Mouse (Mus musculus) left cerebral cortex, adult 11 months (tissue): ENCODE measurements around the gene Ascl4.

Experiments used
- DNase-seq: peaks from one replicate; pipeline ENCODE4 v3.0.0; 2022; ENCODE audit warnings: low spot score

Ascl4 gene

DNA sequence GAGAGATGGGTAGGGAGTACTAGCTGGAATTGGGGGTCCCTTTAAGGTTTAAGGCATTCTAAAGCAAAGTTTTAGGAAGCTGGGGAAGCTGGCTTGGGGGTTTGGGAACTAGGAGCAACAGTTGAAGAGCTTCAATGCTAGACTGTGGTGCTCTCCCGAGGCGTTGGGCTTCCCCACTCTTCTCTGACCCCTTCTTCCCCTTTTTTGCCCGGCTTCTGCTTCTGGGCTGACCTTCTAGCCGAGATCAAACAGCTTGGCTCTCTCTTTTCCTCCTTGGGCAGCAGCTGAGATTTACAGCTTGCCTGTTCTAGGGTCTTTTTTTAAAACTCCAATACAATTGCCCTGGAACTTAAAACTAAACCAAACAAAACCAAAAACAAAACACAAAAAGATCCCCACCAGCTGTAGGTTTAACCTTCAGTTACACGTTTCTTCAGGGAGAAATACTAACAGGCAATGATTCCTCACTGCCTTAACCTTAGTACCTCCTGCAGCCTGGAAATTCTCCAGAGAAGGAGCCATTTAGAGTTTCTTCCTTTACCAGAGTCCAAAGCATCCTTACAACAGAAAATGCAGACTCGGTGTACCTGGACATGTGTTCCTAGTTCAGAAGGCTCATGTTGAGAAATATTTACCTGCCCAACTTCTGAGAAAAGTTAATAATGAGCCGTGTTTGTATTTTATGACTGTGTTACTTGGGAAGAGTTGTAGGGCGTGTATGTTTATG, 42.6 kb downstream of the Ascl4 start:
- DNase-seq = no peak

DNA sequence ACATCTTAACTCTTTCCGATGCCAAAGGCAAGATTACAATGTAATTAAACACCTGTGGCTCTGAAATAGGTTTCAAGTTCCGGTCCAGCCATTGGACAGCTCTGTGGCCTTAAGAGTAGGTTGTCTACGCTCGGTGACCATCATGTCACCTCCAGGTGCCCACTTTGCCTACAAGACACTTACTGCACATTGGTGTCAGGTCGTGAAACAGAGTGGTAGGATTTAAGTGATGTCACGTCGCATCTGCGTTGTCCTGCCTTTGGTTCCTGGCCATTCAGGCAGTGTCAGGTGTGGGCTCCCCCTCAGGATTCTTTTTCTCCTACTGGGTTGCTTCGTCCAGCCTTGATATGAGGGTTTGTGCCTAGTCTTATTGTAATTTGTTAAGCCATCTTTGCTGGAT, 44.3 kb downstream of the Ascl4 start:
- DNase-seq = no peak

DNA sequence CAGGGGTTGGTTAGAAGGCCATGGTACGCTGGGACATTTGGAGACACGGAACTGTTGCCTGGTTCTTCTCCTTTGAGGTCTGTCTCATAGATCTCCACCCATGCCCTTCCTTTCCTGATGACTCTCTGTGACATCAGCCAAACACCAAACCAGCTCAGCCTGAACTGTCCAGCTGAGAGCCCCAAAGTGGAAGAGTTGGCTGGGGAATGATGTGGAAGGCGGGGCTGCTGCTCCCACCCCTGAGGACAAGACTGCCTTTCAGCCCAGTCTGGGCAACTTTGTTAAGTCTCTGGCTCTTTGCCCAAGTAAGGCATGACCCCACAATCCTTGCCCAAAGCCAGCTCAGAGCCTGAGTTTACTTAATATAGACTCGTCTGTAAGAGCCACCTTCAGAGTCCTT, 45.4 kb downstream of the Ascl4 start:
- DNase-seq = peak; percentile 30

DNA sequence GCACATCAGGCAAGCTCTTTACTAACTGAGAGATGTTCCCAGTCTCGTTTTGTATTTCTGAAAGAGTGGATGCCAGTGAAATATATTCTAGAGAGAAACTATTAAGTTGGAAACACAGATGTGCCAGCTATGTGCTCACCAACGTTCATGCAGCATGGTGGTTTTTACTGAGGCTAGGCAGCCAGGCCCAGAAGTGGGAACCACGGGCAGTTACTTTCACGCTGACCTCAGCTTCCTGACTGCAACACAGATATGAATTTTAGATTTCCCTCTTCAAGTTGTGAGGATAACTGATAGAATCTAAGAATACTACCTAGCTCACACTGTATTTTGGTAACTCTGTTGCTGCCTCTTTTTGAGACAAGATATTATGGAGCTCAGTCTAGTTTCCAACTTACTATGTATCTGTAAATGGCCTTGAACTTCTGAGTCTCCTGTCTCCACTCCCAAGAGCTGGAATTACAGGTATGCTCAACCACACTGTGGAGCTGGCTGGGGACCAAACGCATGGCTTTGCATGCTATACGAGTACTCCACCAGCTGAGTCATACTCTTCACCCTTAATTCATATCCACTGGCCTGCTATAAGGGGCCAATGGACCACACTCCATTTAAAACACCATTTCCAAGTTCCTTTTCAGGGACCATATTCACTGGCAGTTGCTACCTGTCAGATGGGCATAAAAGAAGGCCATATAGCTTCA, 62.1 kb downstream of the Ascl4 start:
- DNase-seq = no peak

DNA sequence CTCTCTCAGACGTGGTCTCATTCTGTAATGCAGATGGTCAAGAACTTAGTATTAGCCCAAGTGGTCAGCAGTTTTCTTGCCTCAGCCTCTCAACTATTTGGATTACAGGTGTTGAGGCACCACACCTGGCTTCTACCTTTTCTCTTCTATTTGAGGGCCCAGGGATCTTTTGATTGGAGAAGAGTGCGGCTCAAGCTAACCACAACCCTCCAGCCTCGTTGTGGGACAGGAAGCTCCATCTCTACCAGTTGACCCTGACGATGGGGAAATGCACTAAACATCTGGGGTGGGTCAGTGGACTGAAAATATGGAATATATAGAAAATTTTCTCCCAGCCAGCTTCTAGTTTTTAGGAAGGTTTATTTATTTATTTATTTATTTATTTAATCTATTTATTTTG, 64.9 kb downstream of the Ascl4 start:
- no peak for DNase-seq

DNA sequence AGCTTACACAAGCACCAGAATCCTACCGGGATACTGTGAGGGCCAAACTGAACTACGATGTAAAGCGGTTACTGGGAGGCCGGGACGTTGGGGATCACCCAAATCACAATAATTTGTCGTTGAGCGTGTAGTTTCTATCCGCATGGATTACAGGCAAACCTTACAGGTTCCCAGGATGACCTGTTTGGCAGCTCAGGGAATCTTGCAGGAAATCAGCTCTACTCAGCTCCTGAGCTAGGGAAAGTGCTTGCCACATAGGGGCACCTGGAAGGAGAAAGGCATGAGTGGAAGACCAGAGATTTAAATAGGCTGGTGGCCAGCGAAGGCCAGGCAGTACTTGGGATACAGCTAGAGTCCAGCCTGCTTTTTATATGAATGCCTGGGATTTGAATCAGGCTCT, 66.4 kb downstream of the Ascl4 start:
- no peak for DNase-seq

DNA sequence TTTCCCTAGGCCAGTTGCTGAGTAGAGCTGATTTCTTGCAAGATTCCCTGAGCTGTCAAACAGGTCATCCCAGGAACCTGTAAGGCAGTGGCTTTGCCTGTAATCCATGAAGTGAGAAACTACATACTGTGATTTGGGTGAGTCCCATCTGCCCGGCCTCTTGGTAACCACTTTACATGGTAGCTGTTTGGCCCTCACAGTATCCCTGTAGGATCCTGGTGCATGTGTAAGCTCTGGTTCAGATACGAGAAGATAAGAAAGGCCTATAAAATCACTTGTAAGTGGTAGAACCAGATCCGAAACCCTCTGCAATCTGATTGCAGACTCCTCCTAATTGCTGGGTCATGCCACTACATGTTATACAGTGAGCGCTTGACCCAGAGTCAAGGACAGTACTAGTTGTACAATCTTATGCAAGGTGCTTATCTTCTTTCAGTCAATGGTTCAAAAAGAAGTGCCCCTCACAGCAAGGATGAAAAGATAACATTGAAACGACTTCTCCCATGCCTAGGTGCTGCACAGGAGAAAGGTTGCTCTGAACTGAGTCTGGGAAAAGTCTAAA, 67.1 kb downstream of the Ascl4 start:
- no peak for DNase-seq
